Mouse (Mus musculus) layer of hippocampus, adult 9-10 months (tissue): ENCODE measurements around the gene Nolc1.

ENCODE experiments used
- DNase-seq: peaks from one replicate; pipeline ENCODE4 v3.0.0; 2022; ENCODE audit warnings: low spot score

Gene Nolc1

GRCm38 (mm10) chr19:46075616-46076607, at the start of gene Nolc1:
TSS of gene Nolc1 (plus strand) at chr19:46075863.
- peak; percentile 94 for DNase-seq

- DNase-seq: no peak
Measured at GRCm38 (mm10) chr19:46026567-46026966, 49.1 kb upstream of the Nolc1 start.

GRCm38 (mm10) chr19:46028747-46029320, 46.8 kb upstream of the Nolc1 start:
- no peak for DNase-seq

- DNase-seq: no peak
Measured at GRCm38 (mm10) chr19:46029652-46030051, 46.0 kb upstream of the Nolc1 start.

- DNase-seq: no peak
Measured at GRCm38 (mm10) chr19:46030196-46030983, 45.3 kb upstream of the Nolc1 start.

DNA sequence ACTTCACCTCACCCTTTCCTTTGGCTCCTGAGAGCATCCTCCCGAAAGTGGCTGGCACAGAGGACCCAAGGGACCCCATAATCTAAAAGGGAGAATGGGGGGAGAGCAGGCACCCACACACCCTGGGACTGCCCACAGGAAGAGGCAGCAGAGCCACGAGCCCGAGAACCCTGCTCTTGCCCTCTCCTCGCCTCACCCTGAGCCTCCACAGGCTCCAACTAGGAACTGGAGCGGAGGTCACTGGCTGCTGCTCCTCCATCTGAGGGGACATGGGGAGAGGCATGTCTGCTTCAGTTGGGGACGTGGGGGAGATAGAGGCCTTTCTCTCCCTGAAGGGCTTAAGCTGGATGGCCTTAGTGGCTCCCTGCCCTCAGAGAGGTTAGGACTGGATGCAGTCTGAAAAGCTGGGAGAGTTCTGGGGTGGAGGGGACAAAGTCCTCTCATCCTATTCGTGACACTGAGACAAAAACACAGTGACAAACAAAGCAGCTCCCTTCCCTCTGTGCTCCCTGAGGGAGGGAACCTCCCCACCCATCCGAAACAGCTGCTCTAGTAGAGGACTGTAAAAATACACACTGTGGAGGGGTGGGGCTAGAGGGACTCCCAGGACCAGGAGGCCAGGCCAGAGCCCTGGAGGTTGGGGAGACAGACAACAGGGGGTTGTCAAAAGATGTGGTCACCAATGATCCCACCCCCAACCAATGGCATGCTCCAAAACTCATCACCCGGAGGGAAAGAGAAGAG, 43.8 kb upstream of the Nolc1 start:
- DNase-seq: no peak

GRCm38 (mm10) chr19:46032731-46033510, 42.7 kb upstream of the Nolc1 start:
- no peak for DNase-seq

GRCm38 (mm10) chr19:46033911-46034310, 41.8 kb upstream of the Nolc1 start:
- DNase-seq: no peak

- no peak for DNase-seq
Measured at GRCm38 (mm10) chr19:46035971-46036370, 39.7 kb upstream of the Nolc1 start.

DNA sequence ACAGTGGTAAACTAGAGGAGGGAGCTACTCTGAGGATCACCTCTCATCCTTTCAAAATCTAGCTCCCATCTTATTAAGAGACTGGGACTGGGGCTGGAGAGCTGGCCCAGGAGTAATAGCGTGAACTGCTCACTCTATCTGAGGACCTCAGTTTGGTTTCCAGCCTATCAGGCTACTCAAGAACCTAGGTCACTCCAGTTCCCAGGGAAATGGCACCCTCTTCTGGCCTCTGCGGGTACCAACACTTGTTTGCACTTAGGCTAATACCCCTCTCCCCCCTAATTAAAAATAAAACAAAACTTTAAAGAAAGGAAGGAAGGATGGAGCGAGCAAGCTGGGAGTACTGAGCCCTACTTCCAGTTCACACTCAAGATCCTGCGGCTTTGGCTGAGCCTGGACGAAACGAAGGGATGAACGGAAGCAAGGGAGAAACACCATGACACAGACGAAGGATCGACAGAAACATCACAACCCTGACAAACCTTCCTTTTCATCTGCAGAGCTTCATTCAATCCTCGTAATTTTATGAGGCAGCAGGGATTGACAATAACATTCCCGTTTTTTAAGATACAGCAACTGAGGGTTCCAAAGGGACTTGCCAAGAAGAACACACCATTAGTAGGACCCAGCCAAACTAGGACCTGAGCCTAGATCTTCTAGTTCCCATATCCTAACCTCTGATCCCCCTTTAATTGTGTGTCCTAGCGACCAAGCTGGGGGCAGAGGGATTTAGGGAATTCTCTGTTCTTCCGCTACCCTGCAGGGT, 39.0 kb upstream of the Nolc1 start:
- DNase-seq: no peak

- DNase-seq: no peak
Measured at GRCm38 (mm10) chr19:46037243-46037924, 38.3 kb upstream of the Nolc1 start.

DNA sequence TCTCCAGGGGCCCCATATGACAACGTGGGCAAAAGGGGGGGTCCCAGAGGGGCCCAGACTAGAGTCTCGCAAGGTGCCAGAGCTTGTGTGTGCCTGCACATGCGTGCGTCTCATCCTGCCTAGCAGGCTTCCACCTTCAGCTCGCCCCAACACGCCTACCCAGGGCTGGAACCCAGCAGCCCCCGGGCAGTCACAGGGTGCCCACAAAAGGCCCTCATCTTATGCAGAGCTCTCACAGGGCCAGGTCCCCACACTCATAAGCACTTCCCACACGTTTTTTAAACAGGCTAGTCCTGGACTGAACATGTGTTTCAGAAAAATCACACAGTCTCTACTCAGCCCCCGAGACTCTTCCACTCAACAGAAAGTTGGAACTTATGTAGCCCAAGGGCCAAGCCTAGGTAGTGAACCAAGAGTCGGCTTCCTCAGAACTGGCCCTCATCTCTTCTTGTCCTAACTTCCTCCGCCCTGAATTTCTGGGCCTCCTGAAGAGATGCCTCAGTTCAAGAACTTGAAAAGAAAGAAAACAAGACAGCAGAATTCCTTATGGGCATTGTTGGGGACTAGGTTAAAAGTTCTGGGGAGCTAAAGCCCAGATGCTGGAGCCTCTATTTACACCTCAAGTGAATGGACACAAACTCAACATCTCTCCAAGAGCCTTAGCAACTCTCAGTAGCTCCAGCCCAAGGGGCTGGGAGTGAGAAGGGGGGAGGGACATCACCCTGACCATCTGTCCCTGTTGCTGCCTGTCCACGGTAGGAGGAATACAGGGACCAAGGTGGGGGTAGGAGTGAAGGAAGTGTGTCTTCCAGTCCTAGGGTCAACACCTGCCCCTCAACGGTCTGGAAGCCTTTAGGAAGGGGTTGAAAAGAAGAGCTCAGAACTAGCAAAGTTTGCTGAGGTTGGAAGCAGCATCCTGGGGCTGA, 37.5 kb upstream of the Nolc1 start:
- DNase-seq: no peak

DNA sequence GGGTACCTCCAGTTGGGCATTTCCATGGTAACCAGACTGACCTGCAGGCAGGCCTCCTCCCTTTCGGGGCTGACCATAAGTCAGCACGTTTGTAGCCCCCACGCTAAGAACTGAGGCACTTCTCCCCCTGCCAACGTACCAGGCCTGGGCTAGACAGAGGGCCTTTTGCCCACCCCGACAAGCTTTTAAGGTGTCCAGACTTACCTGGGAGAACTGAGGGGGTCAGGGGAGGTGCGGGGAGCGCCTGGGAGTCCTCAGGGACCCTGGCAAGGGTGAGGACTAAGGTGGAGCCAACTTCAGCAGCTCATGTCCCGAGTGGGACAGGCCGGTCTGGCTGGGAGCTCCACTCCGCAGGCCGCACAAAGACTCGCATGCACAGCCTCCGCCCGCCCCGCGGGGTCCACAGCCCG, 36.8 kb upstream of the Nolc1 start:
- DNase-seq: no peak

DNA sequence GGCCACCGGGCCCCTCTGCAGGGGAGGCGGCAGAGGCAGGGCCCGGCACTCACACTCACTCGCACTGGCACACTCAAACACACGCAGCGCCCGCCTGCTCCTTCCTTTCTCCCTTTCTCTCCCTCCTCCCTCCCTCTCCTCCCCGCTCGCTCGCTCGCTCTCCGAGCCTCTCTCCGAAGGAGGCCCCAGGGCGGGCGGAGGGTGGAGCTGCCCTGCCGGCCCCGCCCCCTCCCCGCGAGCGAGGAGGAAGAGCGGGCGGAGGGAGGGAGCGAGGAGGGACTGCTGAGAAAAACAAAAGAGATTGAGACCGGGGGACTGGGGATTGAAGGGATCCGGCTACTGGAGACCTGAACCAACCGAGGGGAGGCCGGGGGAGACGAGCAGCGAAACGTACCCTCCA, 36.2 kb upstream of the Nolc1 start:
- DNase-seq: no peak

DNA sequence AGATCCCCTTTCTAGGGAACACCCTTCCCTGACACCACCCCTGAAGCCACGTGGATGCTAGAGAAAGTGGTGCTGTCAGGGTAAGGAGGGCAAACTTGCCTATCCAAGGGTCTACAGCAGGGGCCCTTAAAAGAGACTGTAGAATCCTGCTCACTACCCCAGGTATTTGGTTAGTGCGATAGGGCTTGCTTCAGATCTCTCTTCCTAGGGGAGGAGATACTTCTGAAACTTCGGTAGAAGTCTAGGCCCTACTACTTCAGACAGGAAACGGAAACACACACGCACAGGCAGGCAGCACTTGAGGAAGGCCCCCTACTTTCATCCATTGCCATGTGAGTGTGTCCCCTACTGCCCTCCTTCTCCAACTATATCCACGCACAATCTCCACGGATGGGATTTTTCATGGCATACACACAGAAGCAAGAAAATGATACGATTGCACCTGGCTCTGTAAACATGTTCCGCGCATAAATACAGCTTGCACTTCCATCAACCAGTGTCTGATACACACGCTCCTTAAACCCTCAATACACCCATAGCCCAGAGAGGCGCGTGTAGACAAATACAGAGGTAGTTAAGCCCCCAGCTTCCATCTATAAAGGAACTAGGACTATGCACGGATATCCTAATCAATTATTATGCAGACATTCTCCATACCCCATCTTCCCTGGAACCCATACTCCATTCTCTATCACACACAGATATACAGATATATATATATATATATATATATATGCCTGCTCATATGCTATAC, 35.3 kb upstream of the Nolc1 start:
- DNase-seq: no peak

DNA sequence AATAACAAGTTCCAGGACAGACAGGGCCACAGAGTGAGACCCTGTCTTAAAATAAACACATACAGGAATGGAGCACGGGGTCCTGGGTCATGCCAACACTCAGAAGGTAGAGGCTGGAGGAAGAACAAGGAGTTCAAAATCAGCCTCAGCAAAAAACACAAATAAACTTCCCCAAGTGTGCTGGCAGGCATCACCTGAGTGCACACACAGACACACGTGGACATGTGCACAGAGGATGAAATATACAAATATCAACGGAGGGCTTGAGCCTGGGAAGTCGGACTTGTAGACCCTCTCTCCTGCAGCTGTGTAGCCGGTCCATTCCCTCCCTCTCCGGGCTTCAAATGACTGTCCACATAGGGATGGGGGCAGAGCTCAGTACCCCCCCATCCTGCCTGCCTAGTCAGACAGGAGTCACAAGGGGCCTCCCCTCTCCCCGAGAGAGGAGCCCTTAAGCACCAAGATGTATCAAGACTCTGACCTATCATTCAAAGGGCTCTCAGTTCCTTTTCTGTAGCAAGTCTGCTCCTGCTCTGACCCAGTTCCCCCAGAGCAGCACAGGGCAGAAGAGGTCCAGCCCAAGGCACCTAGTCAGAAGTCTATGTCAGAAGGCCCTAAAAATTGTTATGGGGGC, 34.2 kb upstream of the Nolc1 start:
- no peak for DNase-seq

DNA sequence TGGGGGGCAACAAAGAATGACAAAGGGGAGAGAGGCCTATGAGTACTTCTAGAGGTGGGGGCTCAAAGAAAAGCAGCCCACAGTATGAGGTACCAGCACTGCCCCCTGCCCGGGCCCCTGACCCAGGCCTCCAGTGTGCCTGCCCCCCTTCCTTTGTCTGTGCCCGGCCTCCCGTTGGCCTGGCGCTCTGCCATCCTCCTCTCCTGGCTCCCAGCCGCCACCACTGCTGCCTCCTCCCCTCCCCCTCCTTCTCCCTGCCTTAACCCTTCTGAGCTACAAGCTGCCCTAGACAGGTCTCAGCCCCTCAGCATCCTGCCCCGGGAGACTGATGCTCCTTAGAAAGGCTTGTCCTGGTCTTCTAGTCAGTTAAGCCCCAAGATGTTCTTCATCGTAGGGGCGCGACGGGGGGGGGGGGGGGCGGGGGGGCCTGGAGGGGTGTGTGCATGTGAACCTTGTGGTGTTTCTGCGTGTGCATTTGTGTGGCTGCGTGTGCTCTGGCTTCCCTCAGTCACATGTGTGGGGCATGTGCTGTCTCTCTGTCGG, 33.7 kb upstream of the Nolc1 start:
- DNase-seq: no peak
